Mouse (Mus musculus): ENCODE data around the gene Prdm2.
A peak's percentile ranks its signal among the peaks of the same experiment; 100 is the strongest.

Prdm2 gene

DNA sequence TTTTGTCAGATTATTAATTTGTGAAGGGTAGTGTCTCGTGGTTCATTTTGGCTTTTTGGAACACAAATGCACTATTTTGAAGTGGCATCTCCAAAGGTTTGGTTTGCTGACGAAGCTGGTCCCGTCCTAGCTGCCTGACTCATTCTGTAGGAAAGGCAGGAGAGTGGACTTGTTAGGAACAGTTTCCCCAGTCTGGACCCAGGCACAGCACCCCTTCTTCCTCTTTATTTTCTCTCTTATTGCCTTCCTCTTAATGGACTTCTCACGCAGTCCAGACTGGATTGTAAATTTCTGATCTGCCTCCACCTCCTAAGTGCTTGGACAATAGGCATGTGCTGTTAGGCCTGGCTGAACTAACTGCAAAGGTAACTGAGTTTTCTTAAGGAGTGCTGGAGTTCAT is 57.8 kb downstream of the Prdm2 start:
- DNase-seq (ENCODE audit: inconsistent age in 2 of 2, low spot score in 1 of 2): peak in 1 of 2 experiments; percentile 29

DNA sequence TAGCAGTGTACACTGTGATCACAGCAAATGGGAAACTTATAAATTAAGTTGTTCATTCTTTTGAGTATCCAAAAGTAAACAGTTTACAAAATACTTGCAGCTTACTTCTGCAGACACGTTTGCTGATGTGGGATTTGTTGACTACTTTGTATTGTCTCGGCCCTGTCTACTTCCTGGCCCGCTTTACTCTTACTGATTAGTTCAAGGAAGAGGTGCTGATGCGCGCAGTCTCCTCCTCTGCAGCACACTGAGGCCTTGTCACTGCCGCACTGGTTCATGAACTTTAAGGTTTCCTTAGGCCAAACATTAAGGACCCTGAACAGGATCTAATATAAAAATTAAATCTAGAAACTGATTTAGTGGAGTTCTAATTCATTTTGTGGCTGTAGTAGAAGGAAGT is 58.2 kb downstream of the Prdm2 start:
- peak in 1 of 2 experiments; percentile 30 for DNase-seq (ENCODE audit: inconsistent age in 2 of 2, low spot score in 1 of 2)

DNA sequence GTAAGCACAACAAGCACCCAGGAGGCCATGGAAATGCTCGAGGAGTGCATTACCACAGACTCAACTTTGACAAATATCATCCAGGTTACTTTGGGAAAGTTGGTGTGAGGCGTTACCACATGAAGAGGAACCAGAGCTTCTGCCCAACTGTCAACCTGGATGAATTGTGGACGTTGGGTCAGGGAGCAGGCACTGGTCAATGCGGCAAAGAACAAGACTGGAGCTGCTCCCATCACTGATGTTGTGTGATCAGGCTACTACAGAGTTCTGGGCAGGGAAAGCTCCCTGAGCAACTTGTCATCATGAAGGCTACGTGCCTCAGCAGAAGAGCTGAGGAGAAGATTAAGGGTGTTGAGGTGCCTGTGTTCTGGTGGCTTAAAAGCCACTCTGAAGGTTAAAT is 60.2 kb downstream of the Prdm2 start:
- DNase-seq (ENCODE audit: inconsistent age in 2 of 2, low spot score in 1 of 2): peak in 1 of 2 experiments; percentile 53

DNA sequence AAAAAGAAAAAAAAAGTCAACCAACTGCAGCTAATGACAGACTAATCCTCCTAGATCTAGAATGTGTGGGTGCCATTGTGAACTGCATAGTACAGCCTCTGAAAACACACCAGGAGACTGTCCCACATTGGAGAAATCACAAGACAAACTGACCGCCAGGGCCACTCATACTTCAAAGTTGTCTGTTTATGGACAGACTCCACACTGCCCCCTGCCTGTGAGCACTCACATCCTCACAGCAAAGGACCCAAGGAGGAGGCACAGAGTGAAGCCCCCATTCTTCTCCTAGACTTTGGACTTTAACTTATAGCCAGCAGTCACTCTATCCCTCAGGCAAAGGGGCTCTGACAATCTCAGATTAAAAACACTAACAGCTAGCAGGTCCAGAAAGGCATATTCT is 61.5 kb downstream of the Prdm2 start:
- peak; percentile 48 to 83 for DNase-seq (ENCODE audit: inconsistent age in 2 of 2, low spot score in 1 of 2)

DNA sequence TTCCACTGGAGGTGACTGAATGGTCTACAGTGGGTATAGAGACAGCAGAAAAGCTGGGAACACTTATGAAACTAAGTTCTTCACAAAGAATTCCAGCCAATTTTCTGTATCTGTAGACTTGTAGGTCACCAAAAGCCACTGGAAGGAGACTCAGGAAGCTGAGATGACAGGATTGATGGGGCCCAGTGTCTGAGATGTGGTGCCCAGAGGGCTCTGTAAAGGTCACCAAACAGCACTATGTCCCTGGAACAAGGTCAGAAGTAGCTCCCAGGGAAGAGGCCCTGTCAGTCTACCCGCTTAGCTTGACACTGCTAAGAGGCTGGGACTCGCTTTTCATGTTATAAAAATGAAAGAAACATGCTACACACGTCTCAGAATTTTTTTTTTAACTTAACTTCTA is 65.1 kb downstream of the Prdm2 start:
- peak; percentile 75 to 83 for DNase-seq (ENCODE audit: inconsistent age in 2 of 2, low spot score in 1 of 2)

DNA sequence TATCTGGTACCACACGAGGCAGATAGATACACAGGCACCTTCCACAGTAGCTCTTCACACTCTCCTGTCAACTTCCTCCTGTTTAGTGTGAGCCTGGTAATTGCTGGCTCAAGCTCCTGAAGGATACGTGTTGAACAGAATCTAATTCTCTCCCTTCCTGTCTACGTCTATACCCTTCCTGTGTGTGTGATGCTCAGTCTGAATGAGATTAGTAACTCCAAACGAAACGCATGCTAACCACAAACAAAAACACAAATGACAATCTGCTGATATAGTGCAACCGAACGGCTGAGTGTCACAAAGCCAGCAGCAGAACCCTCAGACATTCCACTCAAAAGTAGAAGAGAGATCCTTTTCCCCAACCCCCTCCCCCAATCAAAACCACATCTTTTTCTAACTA is 69.2 kb downstream of the Prdm2 start:
- no peak for DNase-seq (ENCODE audit: inconsistent age in 2 of 2, low spot score in 1 of 2)

DNA sequence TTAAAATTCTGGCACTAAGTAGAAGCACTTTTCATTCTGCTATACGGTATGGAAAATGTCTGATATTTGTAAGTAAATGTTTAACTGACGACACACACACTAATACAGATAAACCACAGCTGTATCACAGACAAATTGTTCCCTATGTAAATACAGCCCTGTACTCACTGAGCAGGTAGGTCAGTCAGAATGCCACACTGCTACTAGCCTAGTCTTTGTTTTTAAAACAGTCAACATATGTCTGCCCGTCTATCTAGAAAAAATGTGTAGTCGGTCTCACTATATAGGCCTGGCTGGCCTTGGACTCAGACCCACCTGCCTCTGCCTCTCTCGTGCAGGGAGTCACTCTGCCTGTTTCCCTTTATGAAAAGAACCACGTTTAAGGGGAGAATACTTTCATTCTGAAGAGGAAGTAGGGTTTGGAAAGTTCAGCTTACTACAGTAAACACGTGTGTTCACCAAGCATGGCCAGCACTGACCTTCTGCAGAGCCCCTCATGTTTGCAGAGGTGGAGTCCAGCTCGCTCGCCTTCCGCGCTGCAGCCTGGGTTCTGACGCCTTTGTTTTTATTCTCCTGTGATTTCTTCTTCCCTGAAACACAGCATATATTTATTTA is 71.0 kb downstream of the Prdm2 start:
- no peak for DNase-seq (ENCODE audit: inconsistent age in 2 of 2, low spot score in 1 of 2)

DNA sequence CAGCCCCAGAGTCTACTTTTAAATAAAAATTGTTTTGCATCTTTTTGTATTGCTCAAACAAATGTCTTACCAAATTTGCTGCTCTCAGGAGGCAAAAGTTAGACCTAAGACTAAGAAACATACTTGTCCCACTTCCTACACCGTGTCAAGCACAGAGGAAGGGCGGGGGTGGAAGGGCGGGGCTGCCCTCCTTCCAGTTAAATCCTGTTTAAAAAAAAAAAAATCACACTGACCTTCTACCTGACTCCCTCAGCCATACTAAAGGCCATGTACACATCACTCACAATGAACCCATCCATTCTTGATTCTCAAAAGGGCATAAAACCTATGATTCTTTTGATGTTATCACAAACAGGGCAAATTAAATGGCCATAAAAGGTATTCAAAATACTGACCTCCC is 71.9 kb downstream of the Prdm2 start:
- no peak for DNase-seq (ENCODE audit: inconsistent age in 2 of 2, low spot score in 1 of 2)

DNA sequence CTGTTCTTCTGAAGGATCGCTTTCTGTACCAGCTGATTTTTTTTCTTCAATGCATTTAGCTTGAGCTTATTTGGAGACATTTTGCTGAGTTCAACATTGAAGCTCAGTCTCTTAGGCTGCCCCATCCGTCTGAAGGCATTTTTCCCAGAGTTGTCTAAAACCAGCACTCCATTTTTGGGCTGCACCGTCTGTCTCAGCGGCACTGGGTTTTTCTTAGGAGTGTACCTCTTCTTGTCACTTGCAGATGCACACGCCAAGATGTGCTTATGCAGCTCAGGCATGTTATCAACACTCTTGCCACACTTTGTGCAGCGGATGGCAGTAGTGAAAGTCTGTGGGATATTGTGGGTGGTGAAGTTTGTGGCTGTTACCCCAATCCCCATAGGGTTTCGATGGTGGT is 80.4 kb downstream of the Prdm2 start:
- no peak for DNase-seq (ENCODE audit: inconsistent age in 2 of 2, low spot score in 1 of 2)

DNA sequence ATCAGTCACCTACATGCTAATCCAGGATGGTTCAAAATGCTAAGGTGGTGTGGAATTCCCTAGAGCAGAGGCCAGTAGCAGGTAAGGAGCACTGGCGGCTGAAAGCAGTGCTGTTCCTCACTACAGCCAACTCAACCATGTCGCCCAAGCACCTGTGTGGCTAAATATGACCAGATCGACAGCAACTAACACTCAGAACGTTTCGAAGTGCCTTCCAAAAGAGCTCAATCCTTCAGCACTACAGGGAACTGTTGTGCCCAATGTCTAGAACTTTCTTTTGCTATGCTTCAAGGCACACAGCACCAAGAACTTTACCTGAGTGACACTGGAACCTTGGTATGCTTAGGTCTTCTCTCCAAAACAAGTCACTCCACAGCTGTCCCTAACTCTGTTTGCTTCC is 82.4 kb downstream of the Prdm2 start:
- DNase-seq (ENCODE audit: inconsistent age in 2 of 2, low spot score in 1 of 2): no peak

DNA sequence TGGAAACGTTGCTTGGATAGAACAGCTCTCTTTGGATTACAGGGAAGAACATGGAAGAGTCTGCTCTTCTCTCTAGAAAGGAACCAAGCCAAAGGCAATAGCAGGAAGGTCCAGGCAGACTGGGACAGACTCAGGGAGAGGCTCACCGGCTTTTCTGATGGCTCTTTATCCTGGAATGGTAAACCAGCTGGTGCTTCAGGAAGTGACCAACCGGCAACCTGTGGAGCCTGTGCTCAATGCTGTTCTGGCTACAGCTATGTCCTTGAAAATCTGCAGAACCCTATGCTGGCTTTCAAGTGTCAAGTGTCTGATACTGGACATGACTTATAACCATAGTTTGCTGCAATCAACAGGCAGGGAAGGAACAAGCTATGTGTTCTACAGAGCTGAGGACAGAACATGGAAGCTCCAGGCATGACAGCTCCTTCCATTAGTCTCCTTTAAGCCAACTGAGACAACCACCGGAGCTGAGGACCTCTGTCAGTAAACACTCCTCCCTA is 83.5 kb downstream of the Prdm2 start:
- peak; percentile 34 to 79 for DNase-seq (ENCODE audit: inconsistent age in 2 of 2, low spot score in 1 of 2)

DNA sequence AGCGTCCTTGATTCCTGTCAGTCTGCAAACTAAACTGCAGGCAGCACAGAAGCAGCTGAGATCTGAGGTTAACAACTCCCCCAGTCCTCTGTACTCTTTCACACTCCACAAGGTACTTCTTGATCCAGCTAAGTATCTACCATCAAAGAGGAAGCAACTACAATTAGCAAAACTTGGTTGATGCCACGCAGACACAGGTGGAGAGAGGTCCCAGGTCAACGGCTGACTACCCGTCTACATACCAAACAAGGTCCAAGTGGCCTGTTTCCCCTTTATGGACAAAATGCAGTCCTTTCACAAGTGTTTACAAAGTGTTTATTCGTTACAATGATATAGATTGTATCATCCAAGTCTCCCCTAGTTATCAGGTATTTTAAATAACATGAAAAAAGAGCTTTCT is 85.6 kb downstream of the Prdm2 start:
- DNase-seq (ENCODE audit: inconsistent age in 2 of 2, low spot score in 1 of 2): peak in 1 of 2 experiments; percentile 76

DNA sequence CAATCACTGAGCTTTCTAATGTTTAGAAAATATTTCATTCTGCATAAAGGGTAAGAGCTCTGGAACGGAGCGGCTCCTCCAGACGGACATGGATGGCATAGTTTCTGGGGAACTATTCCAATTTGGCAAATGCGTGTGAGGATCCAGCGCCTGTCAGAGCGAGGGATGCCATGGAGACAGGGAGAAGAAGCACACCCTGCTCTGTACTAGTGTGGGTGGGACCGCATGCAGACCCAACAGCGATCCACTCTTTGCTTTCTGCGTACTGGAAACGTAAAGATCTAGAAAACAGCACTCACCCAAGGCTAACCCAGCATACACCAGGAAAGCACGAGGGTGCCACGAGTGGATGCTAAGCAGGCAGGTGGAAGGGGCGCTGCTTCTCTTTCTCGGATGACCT is 86.3 kb downstream of the Prdm2 start:
- DNase-seq (ENCODE audit: inconsistent age in 2 of 2, low spot score in 1 of 2): no peak

DNA sequence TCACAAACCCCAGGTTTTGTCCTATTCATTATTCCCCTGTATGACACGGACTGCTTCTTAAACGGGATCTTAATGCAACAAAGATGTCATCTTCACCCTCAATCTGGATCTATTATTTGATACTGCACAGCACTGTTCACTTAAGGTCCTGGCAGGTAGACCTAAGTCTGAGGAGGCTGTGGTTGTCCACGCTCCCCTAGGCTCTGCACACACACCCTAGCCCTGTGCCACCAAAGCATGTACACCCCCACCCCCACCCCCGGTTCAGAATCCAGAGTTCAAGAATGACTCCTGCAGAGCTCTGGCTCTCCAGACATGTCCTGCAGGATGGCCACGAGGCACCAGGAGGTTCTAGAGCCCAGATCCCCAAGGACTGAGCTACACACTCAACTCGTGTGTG is 87.5 kb downstream of the Prdm2 start:
- DNase-seq (ENCODE audit: inconsistent age in 2 of 2, low spot score in 1 of 2): no peak

DNA sequence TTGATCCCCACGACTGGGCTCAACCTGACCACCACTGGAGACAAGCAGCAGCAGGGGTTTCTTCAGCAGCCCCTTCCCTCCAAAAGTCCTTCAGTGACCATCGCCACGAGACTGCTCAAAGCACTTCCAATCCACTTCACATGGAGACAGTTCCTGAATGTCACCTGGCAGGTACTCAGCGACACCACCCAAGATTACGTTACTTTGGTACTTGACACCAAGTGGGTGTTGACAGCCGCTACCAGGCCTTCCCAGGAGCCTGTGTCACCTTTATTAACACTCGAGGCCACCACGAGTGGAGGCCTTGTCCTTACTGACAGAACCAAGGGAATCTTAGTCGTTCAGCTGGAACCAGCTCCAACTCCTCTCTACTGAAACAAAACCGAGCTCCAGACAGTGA is 89.8 kb downstream of the Prdm2 start:
- no peak for DNase-seq (ENCODE audit: inconsistent age in 2 of 2, low spot score in 1 of 2)

DNA sequence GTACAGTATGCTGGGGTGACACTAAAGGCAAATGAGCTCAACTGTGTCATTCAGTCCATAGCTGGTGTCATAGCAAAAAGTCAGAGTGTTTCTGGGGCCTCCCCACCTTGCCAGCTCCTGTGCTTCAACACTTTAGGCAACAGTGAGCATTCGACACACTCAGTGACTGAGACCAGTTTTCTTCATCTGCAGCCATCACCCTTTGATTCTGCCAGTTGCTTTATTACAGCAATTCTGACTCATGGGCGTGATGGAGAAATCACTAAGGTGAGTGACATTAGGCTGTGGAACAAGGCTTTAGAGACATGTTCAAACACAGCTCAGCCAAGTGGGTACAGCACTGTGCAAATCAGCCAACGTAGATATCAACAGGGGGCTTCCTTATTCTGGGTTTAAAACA is 91.6 kb downstream of the Prdm2 start:
- DNase-seq (ENCODE audit: inconsistent age in 2 of 2, low spot score in 1 of 2): peak in 1 of 2 experiments; percentile 74

DNA sequence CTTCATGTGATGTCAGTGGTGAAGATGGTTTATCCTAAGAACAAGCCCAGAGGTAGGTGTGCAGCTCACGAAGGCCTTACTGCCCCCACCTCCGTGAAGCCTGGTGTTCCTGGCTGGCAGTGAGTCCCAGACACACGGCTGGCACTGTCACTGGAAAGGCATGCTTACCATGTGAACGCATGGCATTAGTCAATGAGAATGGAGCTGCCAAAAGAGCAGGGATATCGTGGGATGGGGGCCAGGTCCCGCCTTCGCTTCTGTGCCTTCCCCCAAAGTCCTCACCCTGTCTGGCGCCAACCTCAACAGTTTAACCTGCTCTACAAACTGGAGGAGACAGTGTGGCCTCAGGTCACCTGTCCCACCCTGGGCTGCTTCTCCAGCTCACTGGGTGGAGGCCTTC is 92.8 kb downstream of the Prdm2 start:
- peak in 1 of 2 experiments; percentile 71 for DNase-seq (ENCODE audit: inconsistent age in 2 of 2, low spot score in 1 of 2)

DNA sequence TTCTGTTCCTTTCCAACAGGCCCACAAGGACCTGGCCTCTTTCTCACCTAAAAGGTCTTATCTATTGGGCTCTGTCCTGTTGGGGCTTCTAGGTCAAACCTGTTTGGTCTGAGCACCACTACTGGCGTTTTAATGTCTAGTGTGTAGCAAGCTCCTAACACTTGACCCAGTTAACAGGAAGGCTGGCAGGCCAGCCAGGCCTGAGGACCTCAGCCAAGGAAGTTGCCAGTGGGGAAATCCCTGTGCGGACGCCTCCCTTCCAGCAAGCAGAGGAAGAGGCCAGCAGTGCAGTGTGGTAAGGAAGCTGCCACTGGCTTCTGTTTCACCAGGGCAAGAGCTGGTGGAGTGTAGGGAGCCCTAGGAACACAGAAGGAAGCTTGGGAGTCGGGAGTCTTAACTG is 94.0 kb downstream of the Prdm2 start:
- peak; percentile 48 to 87 for DNase-seq (ENCODE audit: inconsistent age in 2 of 2, low spot score in 1 of 2)

DNA sequence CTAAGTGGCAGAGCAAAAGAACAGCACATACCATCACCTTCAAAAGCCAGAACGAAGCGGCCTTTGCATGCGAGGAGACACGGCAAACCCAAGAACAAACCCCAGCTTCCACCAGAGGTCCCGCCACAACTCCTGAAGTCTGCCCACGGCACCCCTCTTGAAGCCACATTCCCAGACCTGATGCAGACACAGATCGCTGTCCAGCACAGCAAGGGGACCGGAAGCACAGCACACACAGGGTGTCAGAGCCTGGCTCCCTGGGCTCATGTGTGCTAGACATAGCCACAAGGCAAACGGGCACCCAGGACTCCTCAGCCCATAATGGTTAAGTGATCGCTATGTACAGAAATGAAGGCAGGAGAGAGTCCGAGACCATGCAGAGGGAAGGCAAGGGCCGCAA is 96.9 kb downstream of the Prdm2 start:
- DNase-seq (ENCODE audit: inconsistent age in 2 of 2, low spot score in 1 of 2): no peak

DNA sequence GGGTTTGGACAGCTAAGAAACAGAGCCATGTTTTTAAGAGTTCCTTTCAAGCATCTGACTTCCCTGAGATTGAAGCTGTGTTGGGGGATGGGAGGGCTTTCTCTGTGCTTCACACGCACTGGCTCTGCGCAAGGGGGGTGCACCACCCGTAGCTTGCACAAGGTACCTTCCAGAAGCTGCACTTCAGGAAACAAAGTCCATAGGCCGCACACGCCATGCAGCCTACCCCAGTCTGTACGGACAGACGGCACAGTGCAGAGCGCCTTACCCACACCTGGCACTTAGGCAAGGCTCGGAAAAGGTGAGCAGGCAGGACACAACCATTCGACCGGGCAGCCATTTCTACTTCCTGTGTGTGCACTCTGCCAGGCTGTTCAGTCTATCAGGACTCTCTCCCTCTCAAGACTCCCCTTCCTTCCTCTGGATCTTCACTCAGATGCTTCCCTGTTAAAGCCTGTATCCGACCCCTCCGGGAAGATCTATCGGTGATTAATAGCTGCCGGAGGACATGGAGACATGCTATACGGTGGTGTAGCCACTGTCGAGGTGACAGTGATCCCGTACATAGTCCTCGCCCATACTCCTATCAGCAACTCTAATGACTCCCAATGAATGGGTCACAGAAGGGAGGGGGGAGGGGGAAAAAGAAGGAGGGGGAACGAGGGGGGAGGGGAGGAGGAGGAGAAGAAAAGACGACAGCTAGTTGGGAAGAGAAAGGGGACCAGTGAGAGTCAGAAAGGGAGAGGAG is 98.4 kb downstream of the Prdm2 start:
- DNase-seq (ENCODE audit: inconsistent age in 2 of 2, low spot score in 1 of 2): no peak

DNA sequence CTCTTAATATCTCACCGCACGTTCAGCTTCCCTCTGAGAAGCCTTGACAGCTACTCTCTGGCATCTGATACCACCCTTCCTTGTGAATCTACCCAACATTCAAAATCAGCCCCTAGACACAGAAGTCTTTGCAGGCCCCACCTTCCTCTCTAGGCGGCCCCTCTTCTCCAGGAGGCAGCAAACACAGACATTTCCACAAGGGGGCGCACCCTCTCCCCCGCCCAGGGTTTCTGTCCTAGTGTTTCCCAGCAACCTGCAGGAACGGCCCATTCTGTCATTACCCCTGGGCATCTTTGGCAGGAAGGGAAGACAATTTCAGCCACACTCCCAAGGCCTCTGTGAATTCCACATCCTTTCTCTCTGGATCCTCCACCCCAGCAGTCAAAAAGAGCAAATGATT is 99.8 kb downstream of the Prdm2 start:
- peak; percentile 71 to 88 for DNase-seq (ENCODE audit: inconsistent age in 2 of 2, low spot score in 1 of 2)

DNA sequence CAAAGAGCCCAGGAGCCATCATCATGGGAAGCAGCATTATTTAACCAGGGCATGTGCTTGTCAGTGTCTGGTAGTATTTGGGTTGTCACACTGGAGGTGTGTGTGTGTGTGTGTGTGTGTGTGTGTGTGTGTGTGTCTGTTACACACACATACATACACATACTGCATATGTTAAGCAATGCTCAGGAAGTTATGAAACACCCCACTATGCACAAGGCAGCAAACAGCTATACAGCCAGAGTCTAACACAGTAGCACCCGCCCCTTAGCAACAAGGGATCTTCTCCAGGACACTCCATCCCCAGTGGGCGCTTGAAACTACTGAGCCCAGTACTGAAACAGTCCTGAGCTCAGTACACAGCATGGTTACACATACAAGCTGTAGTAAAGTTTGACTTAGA is 100.4 kb downstream of the Prdm2 start:
- no peak for DNase-seq (ENCODE audit: inconsistent age in 2 of 2, low spot score in 1 of 2)

DNA sequence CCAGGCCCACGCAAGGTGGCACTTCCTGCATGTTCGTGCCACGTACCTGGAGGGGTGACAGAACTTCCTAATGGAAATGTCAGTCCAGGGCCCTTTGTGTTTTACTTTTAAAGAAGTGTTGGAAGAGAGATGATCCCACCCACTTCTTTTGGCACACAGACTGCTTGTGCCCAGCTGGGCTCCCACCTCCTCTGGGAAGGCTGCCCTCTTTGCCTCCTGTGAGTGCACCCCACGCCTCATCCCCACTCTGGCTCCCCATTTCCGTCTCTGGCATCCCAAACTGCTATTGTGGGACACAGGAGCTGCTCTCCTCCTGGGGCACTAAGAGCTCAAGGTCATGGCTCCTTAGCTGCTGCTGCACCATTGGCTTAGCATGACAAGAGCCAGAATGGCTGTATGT is 100.9 kb downstream of the Prdm2 start:
- DNase-seq (ENCODE audit: inconsistent age in 2 of 2, low spot score in 1 of 2): no peak
